Mouse (Mus musculus) olfactory bulb, adult 2 months (tissue): ENCODE measurements at regions not wholly inside any gene's neighbourhood (a gene's known extent, or its start where the extent isn't known, plus 50 kb on each side); places are given as distances from the start of the nearest gene placed in this dataset.
"Not testable (repeated sequence)": the region's sequence is repeated elsewhere in the genome, so short reads cannot be mapped to it uniquely, and the experiment has no call there.

Experiments used
- CTCF ChIP-seq: fragments of 200-500 bp; IDR thresholded peaks from 2 replicates; pipeline ENCODE4 v1.5.1; 2012; ENCODE audit warnings: low read depth, mild to moderate bottlenecking, low read length, moderate library complexity; ENCODE audit not compliant: insufficient read depth
- POLR2A ChIP-seq: fragments of 200-500 bp; IDR thresholded peaks from 2 replicates; pipeline ENCODE4 v1.6.1; 2012; ENCODE audit warnings: mild to moderate bottlenecking, low read depth, low read length, moderate library complexity; ENCODE audit not compliant: insufficient read depth

GRCm38 (mm10) chr4:153666626-153667236 lies 184.1 kb upstream of the Ajap1 start:
- not testable (repeated sequence) for TF ChIP-seq CTCF, POLR2A
